Mouse (Mus musculus) left cerebral cortex, postnatal 10 days (tissue): ENCODE data around the gene Olfr480. TPM values are rescaled to one million over a fixed set of nuclear protein-coding genes. Genes with fewer than 3 reads are reported as not detected.

Experiments
- DNase-seq, 2 experiments: peaks; one replicate each; pipeline ENCODE4 v3.0.0; 2021 to 2022; ENCODE audit warnings: low spot score in 2 of 2, mixed read lengths in 1 of 2; ENCODE audit errors: extremely low spot score in 1 of 2
- intact Hi-C: fragments of 180-260 bp; cut with DNase I; formaldehyde crosslinking; loops from one replicate; pipeline ENCODE4 v1.15.1; 2025
- total RNA-seq, 2 experiments: library from RNA; stranded (reverse); gene quantifications; 2 replicates each; pipeline ENCODE4 v1.2.3; 2021

Gene Olfr480
- total RNA-seq, result not detected

DNA sequence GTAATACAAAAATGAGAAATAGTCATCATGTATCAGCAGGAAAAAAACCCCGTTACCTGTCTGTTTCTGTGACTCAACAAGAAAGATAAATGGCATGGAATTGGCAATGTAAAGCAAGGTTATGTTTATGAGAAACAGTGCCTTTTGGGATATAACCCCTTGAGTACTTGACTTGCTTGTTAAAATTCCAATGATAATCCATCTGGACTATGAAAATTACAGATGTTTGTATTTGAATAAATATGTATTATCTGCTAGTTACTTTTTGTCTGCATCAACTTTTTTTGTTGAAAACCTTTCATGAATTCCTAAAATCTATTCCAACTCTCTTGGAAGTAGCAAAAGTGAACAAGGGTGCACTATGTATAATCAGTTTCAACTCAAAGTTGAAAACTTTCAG is at the start of gene Olfr480:
TSS of gene Olfr480 (minus strand) at position 101 of the 400 bp plus-strand sequence.
- intact Hi-C loops, result no loop called here
- no peak for DNase-seq

- intact Hi-C loops, result no loop called here
- no peak for DNase-seq
Observed at GRCm38 (mm10) chr7:108100549-108100948, 33.4 kb upstream of the Olfr480 start, which contains the start of gene Olfr483. TSS of gene Olfr483 (plus strand) at chr7:108100849.

- intact Hi-C loops, result no loop called here
- DNase-seq, result no peak
Observed at GRCm38 (mm10) chr7:108097486-108097885, 30.3 kb upstream of the Olfr480 start, which contains the start of gene Olfr482. TSS of gene Olfr482 (minus strand) at chr7:108097586.

DNA sequence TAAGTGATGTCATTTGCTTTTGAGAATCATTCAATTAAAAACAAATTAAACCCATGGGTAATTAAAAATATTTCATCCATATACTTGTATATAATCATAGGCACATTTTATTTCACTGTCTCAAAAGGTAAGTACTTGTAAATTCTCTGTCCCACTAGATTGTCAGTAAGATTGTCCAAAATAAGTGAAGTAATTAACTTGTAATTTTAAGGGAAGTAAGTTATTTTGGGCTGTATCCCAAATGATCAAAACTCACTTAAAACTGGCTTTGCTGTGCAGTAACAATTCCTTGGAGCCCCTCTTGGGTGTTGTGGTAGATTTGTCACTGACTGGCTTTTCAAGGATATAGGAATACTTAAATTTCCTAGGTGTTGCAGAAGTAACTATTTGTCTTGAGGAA is 12.4 kb upstream of the Olfr480 start, which contains the start of gene Olfr481:
TSS of gene Olfr481 (plus strand) at position 301 of the 400 bp plus-strand sequence.
- no peak for DNase-seq
- intact Hi-C loops, result no loop called here

DNA sequence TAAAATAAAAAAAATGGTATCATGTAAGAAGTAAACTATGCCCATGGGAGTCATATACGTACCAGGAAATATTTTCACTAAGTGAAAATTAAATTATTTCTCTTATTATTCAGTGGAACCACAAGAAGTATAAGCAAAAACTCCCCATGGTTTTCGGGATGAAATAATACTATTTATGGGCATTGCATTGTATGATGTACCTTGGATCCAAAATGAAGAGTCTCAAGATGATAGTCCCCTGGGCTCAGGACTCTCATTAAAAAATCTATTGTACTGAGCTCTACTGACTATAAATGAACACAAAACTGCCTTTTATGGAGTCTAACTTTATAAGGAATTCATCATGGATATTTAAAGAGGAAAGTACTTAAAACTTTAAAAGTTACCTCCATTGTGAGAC is 16.8 kb downstream of the Olfr480 start, which contains the start of gene Olfr479:
TSS of gene Olfr479 (plus strand) at position 301 of the 400 bp plus-strand sequence.
- intact Hi-C loops, result no loop called here
- DNase-seq, result no peak

- intact Hi-C loops, result no loop called here
Observed at GRCm38 (mm10) chr7:108033889-108034288, 33.3 kb downstream of the Olfr480 start, which contains the start of gene Olfr478. TSS of gene Olfr478 (minus strand) at chr7:108033989.

More at GRCm38 (mm10) chr7:108033889-108034288, 33.3 kb downstream of the Olfr480 start, which contains the start of gene Olfr478:
- DNase-seq, result no peak

Other genes with a start within 250 kb of the Olfr480 start
- not detected for gene Olfr469, start 241.8 kb downstream of the Olfr480 start, total RNA-seq
- not detected for gene Olfr470, start 219.9 kb downstream of the Olfr480 start, total RNA-seq
- not detected for gene Olfr472, start 169.4 kb downstream of the Olfr480 start, total RNA-seq
- not detected for gene Olfr473, start 136.9 kb downstream of the Olfr480 start, total RNA-seq
- gene Olfr474, start 112.7 kb downstream of the Olfr480 start, total RNA-seq, result not detected
- gene Olfr476, start 102.5 kb downstream of the Olfr480 start, total RNA-seq, result not detected
- not detected for gene Olfr477, start 80.7 kb downstream of the Olfr480 start, total RNA-seq
- not detected for gene Olfr478, start 33.4 kb downstream of the Olfr480 start, total RNA-seq
- gene Olfr479, start 16.7 kb downstream of the Olfr480 start, total RNA-seq, result not detected
- not detected for gene Olfr481, start 12.5 kb upstream of the Olfr480 start, total RNA-seq
- gene Olfr482, start 30.2 kb upstream of the Olfr480 start, total RNA-seq, result 1 to 10 TPM; 1.5 to 1.7 TPM
- gene Olfr483, start 33.5 kb upstream of the Olfr480 start, total RNA-seq, result not detected
- not detected for gene Olfr484, start 60.1 kb upstream of the Olfr480 start, total RNA-seq
- not detected for gene Olfr485, start 92.5 kb upstream of the Olfr480 start, total RNA-seq
- gene Olfr486, start 105.4 kb upstream of the Olfr480 start, total RNA-seq, result not detected
- not detected for gene Olfr487, start 147.3 kb upstream of the Olfr480 start, total RNA-seq
- not detected for gene Olfr488, start 191.0 kb upstream of the Olfr480 start, total RNA-seq
- gene Olfr490, start 221.6 kb upstream of the Olfr480 start, total RNA-seq, result not detected
- not detected for gene Olfr491, start 246.1 kb upstream of the Olfr480 start, total RNA-seq